Mouse (Mus musculus): ENCODE results near the gene Gpbar1.
"Not testable (repeated sequence)": the region's sequence is repeated elsewhere in the genome, so short reads cannot be mapped to it uniquely, and the experiment has no call there.

Gene Gpbar1

GRCm38 (mm10) chr1:74296477-74296876, 18.1 kb downstream of the Gpbar1 start:
- no peak for DNase-seq

GRCm38 (mm10) chr1:74297269-74297668, 18.9 kb downstream of the Gpbar1 start:
- DNase-seq = no peak

DNA sequence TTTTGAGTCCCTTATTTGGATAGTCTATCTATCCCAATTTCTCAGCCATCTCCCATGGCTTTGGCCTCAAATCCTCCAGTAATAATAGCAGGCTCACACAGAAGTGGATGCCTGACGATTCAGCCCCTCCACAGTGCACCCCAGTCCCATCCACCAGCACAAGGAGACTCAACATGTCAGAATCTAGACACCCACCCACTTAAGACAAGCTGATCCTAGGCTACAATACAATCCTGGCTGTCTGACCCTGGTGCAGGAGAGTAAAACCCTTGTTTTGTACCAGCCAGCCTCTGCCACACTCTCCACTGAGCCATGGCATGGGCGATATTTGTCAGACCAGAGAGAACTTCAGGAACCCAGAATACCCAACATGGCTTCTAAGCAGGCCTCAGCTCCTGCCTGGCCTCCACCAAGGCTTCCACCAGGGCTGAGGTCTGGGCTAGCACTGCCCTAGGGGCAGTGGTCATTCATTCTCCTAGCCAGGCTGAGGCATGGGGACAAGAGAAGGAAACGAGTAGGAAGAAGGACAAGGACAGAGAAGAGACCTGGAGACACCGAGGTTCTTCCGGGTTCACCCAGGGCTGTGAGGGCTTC, 19.9 kb downstream of the Gpbar1 start:
- DNase-seq = no peak

DNA sequence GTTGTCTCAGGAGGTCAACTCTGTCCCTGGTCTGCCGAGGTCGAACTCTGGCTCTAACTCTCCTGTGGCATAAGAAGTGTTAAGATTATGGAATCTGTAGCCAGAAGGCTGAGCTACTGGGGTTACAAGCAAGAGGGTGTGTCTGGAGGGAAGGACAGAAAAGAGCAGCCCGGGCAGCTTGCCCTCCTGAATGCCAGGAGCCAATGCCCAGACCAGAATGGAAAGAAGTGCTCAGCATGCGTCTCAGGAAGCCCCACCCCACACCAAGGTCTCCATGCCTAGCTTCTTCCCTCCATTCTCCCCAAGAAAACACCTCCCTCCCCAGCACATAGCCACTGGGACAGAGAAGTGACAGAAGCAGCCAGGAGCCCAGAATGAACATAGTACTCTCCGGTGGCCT, 20.6 kb downstream of the Gpbar1 start:
- peak; percentile 44 to 67 for DNase-seq

DNA sequence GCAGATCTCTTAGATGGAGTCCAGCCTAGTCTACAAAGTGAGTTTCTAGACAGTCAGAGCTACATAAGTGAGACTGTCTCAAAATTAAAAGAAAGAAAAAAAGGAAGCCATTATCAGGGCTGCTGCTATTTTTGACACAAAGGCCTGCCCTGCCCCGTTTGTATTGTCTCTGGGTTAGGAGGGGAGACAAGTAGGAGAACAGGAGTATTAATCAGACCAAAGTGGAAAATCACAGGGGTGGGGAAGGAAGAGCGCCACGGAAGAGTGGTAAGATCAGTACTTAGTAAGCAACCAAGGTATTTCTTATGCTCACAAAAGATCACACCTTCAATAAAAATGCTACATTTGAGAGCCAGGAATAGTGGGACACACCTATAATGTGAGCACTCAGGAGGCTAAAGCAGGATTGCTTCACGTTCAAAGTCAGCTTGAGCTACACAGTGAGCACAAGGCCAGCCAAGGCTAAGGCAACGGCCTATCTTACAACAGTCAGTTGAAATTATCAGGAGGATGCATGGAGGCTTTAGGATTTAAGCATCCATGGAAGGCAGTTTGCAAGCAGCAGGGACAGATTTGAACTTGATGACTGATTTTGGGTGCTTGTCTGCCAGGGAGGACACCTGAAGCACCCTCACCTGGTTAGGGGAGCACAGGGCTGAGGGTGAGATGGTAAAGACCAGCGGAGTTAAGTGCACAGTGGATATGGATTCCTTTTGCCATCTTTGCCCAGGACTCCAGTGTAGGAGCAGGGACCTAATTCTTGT, 22.2 kb downstream of the Gpbar1 start:
- DNase-seq = no peak

DNA sequence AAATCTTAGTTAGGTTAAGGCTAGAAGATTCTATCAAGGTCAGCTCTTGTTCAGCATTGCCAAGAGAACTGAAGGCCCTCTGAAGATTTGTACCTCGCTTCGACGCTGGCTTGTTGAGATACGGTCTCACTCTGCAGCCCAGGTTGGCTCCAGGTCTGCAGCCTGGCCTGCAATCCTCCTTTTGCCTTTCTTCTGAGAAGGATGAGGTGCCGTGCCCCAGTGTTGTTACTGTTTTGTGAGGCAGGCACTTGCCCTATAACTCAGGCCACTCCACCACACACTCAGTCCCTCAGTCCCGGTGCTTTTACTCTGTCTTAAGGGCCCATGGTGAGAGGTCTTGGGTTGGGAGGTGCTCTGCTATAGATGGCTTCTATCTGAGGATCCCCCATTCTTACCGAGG, 23.9 kb downstream of the Gpbar1 start:
- DNase-seq = no peak

- no peak for DNase-seq
Observed at GRCm38 (mm10) chr1:74302835-74303234, 24.5 kb downstream of the Gpbar1 start.

DNA sequence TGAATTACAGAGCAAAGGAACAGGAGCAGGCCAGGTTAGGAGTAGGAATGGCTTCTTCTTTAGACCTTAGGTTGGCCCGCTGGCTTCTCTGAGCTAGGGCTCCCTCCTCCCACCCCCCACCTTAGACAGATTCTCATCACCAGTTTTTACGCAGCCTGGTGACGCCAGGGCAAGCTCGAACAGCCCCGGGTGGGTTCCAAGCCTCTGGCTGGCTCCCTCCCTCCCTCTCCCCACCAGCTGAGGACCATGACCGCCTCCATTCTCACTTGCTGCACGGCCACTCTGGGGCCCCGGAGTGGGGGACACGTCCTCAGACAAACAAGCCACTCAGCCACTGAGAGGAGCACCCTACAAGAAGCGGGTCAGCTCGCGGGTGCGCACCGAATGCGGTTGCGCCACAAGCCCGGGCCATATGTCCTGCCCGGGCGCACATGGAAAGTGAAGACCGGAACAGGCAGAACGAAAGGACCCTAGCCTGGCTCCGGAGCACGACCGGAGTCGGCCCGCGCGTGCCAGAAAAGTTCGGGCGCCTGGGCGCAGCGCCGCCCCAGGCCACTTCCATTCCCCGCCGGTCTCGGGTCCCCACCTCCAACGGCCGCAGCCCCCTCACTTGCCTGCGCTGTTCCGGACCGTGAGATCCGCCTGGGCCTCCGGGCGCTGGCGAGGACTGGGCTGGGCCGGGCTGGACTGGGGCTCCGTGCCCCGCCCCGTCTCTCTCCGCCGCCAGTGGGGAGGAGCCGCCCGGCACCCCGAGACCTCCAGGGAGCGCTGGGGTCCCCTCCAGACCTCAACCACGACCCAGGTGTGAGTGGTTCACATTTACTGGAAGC, 25.4 kb downstream of the Gpbar1 start:
- DNase-seq = peak; percentile 55 to 68

DNA sequence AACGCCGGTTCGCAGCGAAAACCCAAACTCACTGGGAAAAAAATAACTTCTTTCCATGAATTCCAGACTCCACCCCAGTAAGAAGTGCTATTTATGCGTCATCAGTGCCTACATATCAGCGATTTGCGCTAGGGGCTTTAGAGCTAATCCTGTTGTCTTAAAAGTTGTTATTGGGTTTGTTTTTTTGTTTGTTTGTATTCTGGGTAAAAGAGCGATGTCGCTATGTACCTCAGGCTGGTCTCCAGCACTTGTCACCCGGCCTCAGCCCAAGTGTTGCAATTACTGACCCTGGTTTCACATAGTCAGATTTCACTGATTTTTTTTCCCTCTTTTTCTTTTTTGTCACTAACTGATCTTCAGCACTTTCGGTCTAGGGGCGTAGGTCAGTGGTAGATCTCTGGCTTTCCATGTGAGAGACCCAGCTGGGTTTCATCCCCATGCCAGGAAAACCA, 26.0 kb downstream of the Gpbar1 start:
- no peak for DNase-seq

GRCm38 (mm10) chr1:74304946-74305345, 26.6 kb downstream of the Gpbar1 start:
- DNase-seq = no peak

- DNase-seq = no peak
Observed at GRCm38 (mm10) chr1:74305522-74305921, 27.2 kb downstream of the Gpbar1 start, which contains the start of gene Tmbim1. Gene Tmbim1, minus strand, starts transcription at chr1:74305622.

GRCm38 (mm10) chr1:74307146-74307545, 28.8 kb downstream of the Gpbar1 start:
- no peak for DNase-seq

DNA sequence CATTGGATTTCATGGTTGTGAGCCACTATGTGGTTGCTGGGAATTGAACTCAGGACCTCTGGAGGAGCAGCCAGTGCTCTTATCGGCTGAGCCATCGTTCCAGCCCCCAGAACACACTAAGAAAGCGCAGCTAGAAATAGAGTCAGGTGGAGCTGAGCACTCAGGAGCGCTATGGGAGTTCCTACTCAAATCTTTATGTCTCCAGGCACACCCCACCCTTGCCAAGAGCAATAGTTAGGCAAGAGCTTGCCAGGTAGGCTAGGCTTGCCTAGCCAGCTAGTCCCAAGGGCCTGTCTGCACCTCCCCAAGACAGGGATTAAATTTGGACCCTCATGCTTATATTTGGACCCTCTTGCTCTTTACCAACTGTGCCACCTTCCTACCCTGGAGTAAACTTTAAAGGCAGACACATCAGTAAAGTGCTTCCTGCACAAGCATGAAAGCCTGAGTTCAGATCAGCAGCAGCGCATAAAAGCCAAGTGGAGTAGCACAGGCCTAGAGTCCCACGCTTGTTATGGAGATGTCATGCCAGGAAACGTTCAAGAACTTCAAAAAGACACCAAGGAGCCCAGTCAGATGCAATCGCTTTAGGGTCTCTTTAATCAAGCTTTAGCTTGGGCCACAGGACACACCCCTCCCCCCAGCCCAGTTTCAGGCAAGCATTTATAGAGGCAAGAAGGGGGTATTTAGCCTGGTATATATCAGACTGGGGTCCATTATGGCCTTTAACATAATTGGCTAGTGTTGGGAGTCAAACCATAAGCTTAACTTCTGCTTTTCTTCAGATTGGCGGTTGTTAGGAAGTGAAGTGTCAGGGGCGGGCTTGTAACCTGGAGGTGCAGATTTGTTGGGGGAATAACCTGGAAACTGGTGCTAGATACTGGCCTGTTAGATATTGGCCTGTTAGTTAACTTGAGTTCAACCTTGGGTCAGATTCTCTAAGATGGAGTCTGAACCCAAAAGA, 29.9 kb downstream of the Gpbar1 start:
- DNase-seq = no peak

DNA sequence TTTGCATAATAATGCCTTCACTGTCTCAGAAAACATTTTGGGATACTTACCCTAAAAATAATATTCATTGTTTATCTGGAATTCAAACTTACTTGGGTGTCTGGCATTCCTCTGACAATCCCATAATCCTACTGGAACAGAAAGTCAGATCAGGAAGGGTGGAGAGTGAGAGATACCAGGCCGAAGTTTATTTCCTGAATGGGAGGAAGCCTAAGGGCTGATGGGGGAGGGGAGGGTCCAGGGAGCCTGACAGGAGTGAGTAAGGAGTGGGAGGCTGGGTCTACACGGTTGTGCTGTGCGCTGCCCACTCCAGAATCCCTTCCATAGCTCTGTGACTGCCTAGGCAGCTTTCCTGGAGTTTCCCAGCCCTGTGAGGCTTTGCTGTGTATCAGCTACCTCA, 31.4 kb downstream of the Gpbar1 start:
- no peak for DNase-seq

DNA sequence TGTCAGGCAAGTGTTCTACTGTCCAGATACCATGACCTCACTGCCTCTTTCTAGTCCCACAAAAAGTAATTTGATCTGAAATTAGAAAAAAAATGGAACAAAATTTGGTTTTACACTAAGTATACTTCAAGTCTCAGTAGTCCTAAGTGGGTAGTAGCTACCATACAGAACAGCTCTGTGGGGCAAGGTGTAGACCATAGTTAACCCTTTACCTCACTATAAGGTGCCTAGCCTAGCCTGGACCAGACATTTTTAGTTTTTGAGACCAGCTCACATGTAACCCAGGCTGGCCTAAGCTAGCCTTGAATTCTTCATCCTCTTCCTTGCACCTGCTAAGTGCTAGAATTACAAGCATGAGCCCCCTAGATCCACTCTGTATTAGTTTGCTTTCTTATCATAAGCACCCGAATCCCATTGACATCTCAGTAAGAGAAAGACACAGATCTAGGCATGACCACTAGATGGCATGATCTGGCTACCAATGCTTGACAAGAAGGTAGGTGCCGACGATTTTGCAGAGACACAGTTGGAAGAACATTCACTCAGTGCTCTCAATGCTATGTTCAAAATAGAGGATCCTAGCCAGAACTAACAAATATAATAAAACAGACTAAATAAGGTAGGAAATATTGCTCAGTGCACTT, 34.8 kb downstream of the Gpbar1 start:
- DNase-seq = peak; percentile 84 to 88

DNA sequence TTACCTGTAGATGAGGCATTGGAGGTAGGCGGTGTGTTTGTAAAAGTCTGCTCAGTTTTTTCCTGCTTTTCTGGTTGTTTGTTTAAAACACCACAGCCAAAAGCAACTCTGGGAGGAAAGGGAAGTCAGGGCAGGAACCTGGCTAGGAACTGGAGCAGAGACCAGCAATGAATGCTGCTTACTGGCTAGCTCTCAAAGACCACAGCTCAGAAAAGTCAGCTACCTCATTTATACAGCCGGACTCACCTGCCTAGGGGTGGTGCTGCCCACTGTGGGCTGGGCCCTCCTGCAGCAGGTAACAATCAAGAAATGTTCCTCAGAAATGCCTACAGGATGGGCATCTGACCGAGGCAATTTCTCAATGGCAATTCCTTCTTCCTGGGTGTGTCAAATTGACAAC, 36.4 kb downstream of the Gpbar1 start:
- no peak for DNase-seq

DNA sequence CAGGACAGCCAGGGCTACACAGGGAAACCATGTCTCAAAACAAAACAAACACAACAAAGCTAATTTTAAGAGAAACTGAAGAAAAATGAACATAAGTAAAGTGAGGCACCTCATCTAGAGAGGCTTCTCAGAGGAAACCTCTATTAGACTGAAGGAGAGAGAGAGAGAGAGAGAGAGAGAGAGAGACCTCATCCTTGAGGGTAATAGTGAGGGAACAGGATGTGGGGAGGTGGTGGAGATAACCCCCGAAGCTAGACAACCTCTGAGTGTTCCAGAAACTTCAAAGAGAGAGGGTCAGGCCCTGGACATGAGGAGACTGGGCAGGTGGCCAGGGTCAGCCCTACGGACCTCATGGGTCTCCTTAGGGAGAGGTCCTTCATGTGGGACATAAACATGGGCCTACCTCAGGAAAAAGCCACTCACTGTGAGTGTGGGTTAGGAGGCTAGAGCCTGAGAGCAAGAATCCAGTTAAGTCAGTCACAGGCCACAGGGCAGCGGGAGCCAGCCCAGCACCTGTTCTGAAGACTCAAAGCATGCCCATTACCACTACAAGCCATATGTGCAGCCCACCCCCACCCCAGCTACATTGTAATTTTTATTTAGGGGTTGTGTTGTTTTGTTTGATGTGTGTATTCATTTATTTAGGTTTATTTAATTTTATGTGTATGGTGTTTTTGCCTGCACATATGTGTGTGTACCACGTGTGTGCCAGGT, 37.9 kb downstream of the Gpbar1 start:
- DNase-seq = no peak

DNA sequence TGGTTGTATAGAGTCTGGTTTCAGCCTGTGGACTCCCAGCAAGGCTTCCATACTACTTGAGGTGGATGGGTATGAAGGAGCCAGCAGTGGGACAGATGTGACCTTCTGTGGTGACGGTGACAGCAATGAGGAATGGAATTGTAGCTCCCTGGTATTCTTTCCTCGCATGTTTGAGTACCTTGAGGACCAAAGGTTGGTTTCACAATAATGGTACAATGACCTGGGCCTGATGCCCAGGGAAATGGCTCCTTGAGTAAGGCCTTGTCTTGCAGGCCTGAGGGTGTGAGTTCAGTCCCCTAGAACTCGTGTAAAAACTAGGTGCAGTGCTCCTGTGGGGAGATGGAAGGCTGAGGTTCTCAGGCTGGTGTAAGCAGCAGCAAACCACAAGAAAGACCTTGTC, 40.4 kb downstream of the Gpbar1 start:
- no peak for DNase-seq

GRCm38 (mm10) chr1:74321396-74321795, 43.0 kb downstream of the Gpbar1 start:
- no peak for DNase-seq

DNA sequence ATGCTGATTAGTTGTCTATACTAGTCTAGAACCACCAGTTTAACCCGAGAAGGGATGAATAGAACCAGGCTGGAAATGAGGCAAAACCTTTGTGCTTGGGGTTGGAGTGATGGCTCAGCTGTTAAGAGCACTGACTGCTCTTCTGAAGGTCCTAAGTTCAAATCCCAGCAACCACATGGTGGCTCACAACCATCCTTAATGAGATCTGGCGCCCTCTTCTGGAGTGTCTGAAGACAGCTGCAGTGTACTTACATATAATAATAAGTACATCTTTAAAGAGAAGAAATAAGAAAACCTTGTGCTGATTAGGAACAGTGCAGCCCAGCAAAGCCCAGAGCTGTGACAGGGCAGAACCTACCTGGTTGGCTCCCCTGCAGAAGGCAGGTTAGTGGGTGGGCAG, 48.6 kb downstream of the Gpbar1 start:
- DNase-seq = not testable (repeated sequence)

All from cerebellum, postnatal 10 days (tissue).